Mouse (Mus musculus) embryonic fibroblast, embryonic 13.5 days (primary cell): ENCODE measurements at regions not wholly inside any gene's neighbourhood (a gene's known extent, or its start where the extent isn't known, plus 50 kb on each side); places are given as distances from the start of the nearest gene placed in this dataset.
A peak's percentile ranks its signal among the peaks of the same experiment; 100 is the strongest.

Experiments used
- H3K27ac ChIP-seq: 2 replicates; pipeline ENCODE4 v1.5.1; 2012; ENCODE audit warnings: low read length, control low read depth, inconsistent platforms; ENCODE audit not compliant: insufficient read depth
- H3K4me1 ChIP-seq: 2 replicates; pipeline ENCODE4 v1.6.1; 2011; ENCODE audit warnings: low read length; ENCODE audit not compliant: control insufficient read depth, insufficient read depth
- H3K4me3 ChIP-seq: 2 replicates; pipeline ENCODE4 v1.5.1; 2011; ENCODE audit warnings: mild to moderate bottlenecking, control low read depth, low read length; ENCODE audit not compliant: insufficient read depth
- CTCF ChIP-seq: IDR thresholded peaks from 2 replicates; pipeline ENCODE4 v1.5.1; 2011; ENCODE audit warnings: mild to moderate bottlenecking, control low read depth, low read length, moderate library complexity, borderline replicate concordance; ENCODE audit not compliant: insufficient read depth
- POLR2A ChIP-seq: IDR thresholded peaks from 2 replicates; pipeline ENCODE4 v1.6.1; 2011; ENCODE audit warnings: low read depth, mild to moderate bottlenecking, control low read depth, low read length, moderate library complexity

DNA sequence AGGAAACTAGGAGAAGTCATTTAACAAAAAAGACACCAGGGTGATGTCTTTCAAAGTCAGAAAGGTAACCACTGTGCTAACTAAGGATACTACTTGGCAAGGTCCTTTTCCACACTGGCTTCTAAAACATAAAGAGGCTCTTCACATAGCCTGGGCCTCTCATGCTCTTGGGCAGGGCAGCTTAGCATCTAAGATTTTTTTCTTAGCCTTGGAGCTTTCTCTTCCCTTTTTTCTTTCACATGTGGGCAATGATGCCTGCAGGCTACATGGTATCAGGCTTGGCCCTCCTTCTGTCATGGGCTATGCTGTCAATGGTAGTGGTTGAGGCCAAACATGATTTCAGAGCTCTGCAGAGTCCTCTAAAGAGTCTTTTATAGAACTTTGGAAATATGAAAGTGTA is 60.6 kb downstream of the Serpinb6d start:
- Histone ChIP-seq H3K4me1 (no peaks in the 10 kb centered on the region), H3K4me3 (no peak overlapping the region), H3K27ac (no peak overlapping the region)
- TF ChIP-seq CTCF: no peak
- no peak for TF ChIP-seq POLR2A

DNA sequence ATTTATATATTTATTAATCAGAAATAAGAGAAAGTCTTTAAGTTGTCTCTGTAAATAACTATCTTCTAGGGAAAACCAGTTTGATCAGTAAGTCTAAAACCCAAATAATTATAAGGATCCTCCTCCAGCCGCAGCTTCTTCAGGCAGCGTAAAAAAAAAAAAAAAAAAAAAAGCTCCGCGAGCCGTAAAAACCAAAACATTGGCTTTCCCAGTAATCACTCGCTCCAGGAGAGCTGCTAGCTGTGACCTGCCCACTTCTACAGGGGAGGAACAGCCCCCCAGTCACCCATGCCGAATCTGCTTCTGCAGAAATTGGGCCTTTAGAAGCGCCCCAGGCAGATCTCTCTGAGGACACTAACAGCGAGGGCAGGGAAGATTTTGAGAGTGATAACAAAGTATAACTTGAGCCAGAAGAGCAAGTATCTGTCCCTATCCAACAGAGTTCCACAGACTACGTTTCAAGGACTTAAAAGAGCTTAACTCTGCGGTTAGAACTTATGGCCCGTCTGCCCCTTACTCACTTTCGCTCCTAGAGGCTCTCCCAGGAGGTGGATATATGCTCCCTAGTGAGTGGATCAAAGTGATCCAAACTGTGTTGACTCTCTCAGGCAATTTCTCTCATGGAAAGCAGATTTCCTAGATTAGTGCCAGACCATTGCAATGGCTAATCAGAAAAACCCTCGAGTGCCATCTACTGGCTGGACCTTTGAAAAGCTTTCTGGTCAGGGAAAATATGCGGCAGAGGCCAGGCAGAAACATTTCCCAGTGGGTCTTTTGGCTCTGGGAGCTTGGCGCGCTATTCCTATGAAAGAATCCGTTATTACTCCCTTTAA is 80.7 kb downstream of the Serpinb6e start:
- H3K4me3 ChIP-seq: peak overlapping the region; percentile 13; the same call in 1 of the 2 replicates
- no peak overlapping the region for H3K27ac ChIP-seq
- H3K4me1 ChIP-seq: no peaks in the 10 kb centered on the region
- TF ChIP-seq POLR2A (no peak), CTCF (no peak)

- TF ChIP-seq POLR2A (no peak), CTCF (no peak)
- no peak overlapping the region for H3K27ac ChIP-seq
- no peak overlapping the region for H3K4me3 ChIP-seq
- H3K4me1 ChIP-seq: no peaks in the 10 kb centered on the region
Measured at GRCm38 (mm10) chr13:33763295-33763916, 79.8 kb downstream of the Serpinb6e start.
